Mouse (Mus musculus) lung, postnatal 0 days (tissue): ENCODE measurements around the gene Ptf1a.

Source experiments
- CTCF ChIP-seq: IDR thresholded peaks from 2 replicates; pipeline ENCODE4 v1.5.1; 2016; ENCODE audit warnings: antibody characterized with exemption, mild to moderate bottlenecking
- EP300 ChIP-seq: IDR thresholded peaks from 2 replicates; pipeline ENCODE4 v1.6.1; 2016; ENCODE audit warnings: antibody characterized with exemption, mild to moderate bottlenecking, control low read depth

DNA sequence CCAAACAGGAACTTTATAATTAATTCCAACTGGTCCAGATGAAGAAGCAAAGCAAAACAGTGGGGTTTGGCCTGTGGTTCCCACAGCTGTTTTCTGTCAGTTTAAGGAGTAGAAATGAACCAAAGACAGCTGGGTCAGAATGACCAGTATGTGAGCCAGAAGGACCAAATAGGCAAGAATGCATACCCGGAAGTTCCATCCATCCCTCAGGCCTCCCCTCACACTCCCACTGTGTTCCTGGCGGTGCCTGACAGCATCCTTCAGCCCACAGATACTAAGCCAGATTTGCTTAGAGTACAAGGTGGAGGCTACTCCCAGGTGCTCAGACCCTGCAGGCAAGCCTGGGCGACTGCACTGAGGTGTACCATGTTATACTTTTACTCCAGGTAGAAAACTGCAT, 38.9 kb upstream of the Ptf1a start:
- TF ChIP-seq EP300 (no peak), CTCF (no peak)
